Mouse (Mus musculus) cortical plate, adult 2 months (tissue): ENCODE measurements around the gene C1qb. TPM values are rescaled to one million over a fixed set of nuclear protein-coding genes. Genes with fewer than 3 reads are reported as not detected.

Experiments used
- H3K27ac ChIP-seq: fragments of 200-500 bp; 2 replicates; pipeline ENCODE4 v1.5.1; 2012; ENCODE audit warnings: low read length, control low read depth, inconsistent platforms; ENCODE audit not compliant: insufficient read depth
- H3K4me1 ChIP-seq: fragments of 200-500 bp; 2 replicates; pipeline ENCODE4 v1.6.1; 2011; ENCODE audit warnings: low read length; ENCODE audit not compliant: control insufficient read depth, insufficient read depth
- H3K4me3 ChIP-seq: fragments of 200-500 bp; 2 replicates; pipeline ENCODE4 v1.5.1; 2011; ENCODE audit warnings: mild to moderate bottlenecking, low read length, control low read depth; ENCODE audit not compliant: insufficient read depth
- CTCF ChIP-seq: fragments of 200-500 bp; IDR thresholded peaks from 2 replicates; pipeline ENCODE4 v1.5.1; 2011; ENCODE audit warnings: mild to moderate bottlenecking, control low read depth, low read length; ENCODE audit not compliant: insufficient read depth; ENCODE audit errors: extremely low read depth
- POLR2A ChIP-seq: fragments of 200-500 bp; IDR thresholded peaks from 2 replicates; pipeline ENCODE4 v1.6.1; 2011; ENCODE audit warnings: mild to moderate bottlenecking, low read length, control low read depth; ENCODE audit not compliant: insufficient read depth; ENCODE audit errors: extremely low read depth
- polyA plus RNA-seq: library from polyadenylated mRNA; depleted of rRNA; stranded (reverse); fragments of >200 nt; gene quantifications from 2 replicates; pipeline ENCODE4 v1.2.3, GENCODE M21; 2012; rRNA removed

The C1qb gene
- polyA plus RNA-seq, 1 experiment, result 132 TPM

- TF ChIP-seq POLR2A (no peak), CTCF (no peak)
- H3K4me1 ChIP-seq, result no peaks in the 10 kb centered on the region
Measured at GRCm38 (mm10) chr4:136836387-136836931, 49.5 kb downstream of the C1qb start.

DNA sequence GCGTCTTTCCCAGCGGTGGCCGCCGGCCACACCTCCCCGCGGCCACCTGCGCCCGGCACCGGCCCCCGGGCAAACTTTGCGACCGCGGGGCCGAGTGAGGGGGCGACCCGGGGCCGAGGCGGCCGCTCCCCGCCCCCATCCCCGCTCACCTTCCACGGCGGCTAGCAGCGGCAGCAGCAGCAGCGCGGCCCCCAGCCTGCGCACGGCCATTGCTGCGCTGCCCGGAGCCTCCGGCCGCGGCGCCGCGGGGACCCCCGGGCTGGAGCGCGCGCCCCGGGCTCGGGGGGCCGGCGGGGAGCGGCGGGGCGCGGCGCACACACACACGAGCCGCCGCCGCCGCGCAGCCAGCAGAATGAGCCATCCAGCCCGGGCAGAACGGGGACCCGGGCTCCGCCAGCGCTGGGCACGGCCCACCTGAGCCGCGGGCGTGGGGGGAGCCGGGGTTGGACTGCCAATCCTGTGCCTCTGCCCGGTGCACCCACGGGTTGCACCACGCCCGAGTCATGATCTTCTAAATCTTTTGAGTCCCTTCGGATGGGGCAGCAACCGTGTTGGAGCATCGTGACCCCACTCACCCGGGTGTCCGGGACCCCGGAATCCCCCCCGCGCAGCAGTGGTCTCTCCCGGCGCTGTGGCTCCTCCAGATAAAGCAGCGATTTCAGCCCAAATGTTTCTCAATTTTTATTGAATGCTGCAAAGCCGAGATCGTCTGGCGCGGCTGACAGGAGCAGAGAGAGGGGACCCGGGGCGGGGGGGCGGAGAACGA is 50.2 kb downstream of the C1qb start, which contains the start of gene Ephb2:
Gene Ephb2, minus strand, starts transcription at position 368 of the 766 bp plus-strand sequence.
- no peaks in the 10 kb centered on the region for H3K4me1 ChIP-seq
- peak within 1 kb of the TSS; percentile 72 for H3K4me3 ChIP-seq
- peak within 1 kb of the TSS; percentile 99 for H3K27ac ChIP-seq
- TF ChIP-seq CTCF, result no peak
- peak; percentile 75 for TF ChIP-seq POLR2A

More at GRCm38 (mm10) chr4:136836387-136836931, 49.5 kb downstream of the C1qb start:
- peak overlapping the region; percentile 72 for H3K4me3 ChIP-seq
- H3K27ac ChIP-seq, result 0 out of 2 replicates have a peak overlapping the region, but pooled peaks have one; percentile 99

GRCm38 (mm10) chr4:136834815-136835620 is 51.0 kb downstream of the C1qb start:
- Histone ChIP-seq H3K27ac (no peak overlapping the region), H3K4me3 (peak overlapping the region; percentile 72), H3K4me1 (no peaks in the 10 kb centered on the region)
- TF ChIP-seq POLR2A, result no peak
- TF ChIP-seq CTCF, result no peak

GRCm38 (mm10) chr4:136834439-136834814 is 51.6 kb downstream of the C1qb start:
- Histone ChIP-seq H3K27ac (no peak overlapping the region), H3K4me1 (peaks cover 1% of the 10 kb centered on the region; the same call in 1 of the 2 replicates)
- no peak for TF ChIP-seq CTCF
- TF ChIP-seq POLR2A, result no peak

DNA sequence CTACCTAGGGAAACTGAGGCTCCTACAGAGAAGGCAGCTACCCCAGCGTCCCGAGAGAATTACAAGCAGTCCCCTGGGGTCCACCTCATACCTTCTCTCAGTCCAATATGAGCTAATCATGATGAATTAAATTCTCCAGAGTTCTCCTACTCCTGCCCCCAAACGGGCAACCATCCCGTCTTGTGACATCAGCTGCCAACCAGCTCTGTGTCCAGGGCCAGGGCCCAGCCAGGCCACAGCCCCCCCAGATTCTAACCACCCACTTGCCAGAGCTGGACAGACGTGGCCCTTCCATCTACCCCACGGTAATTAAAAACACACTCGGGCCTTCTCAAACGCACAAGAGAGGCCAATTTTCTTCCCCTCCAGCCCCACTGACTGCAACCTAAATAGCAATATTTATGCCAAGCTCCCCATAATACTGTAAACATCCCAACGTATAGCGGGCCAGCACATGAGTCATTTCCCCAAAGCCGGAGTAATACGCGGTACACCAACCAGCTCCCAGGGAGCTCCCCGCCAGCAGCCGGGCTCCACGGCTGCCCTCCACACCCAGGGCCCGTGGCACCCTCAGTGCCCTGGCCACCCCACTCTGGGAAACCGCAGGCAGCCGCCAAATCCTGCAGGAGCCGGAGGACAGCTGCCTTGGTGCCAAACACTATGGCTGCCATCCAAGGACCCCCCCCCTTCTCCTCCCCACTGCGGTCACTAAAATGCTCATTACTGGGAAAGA is 52.2 kb downstream of the C1qb start:
- Histone ChIP-seq H3K4me3 (peak overlapping the region; percentile 72), H3K4me1 (peaks cover 3% of the 10 kb centered on the region; the same call in 1 of the 2 replicates), H3K27ac (no peak overlapping the region)
- TF ChIP-seq POLR2A, result no peak
- no peak for TF ChIP-seq CTCF

More at GRCm38 (mm10) chr4:136834439-136834814, 51.6 kb downstream of the C1qb start:
- peak overlapping the region; percentile 72; the same call in 1 of the 2 replicates for H3K4me3 ChIP-seq

DNA sequence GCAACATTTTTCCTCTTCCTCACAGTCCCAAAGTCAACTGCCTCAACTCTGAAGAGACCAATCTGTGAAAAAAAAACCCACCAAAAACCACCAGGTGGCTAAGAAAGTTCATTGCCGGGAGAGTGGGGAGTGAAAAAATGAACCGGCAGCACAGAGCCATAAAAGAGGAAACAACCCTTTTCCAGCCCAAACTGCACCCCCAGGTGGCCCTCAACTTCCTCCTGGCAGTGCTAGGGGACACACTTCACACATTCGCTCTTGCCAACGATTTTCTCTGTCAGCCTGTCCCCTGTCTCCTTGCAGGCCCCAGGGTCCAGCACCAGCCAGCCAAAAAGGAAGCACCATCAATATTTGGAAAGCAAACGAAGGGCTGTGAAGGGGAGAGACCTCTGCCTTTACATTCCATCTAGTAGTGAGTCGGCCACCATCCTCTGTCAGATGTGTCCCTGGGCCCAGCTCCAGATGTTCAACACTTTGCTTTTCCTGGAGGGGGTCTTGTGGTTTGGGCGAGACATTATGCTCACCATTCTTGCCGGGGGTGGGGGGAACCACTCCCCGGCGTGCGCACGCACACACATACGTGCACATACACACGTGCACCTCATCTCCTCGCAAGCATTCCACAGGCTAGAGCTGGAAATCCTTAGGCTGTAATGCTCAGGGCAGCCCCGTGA is 53.3 kb downstream of the C1qb start:
- Histone ChIP-seq H3K4me1 (peaks cover 3% of the 10 kb centered on the region; the same call in 1 of the 2 replicates), H3K27ac (no peak overlapping the region), H3K4me3 (no peak overlapping the region)
- TF ChIP-seq POLR2A (no peak), CTCF (no peak)

GRCm38 (mm10) chr4:136830272-136830823 is 55.6 kb downstream of the C1qb start:
- H3K27ac ChIP-seq, result no peak overlapping the region
- TF ChIP-seq POLR2A (no peak), CTCF (no peak)
- peaks cover 3% of the 10 kb centered on the region; the same call in 1 of the 2 replicates for H3K4me1 ChIP-seq
- no peak overlapping the region for H3K4me3 ChIP-seq

Other genes starting within 250 kb of the C1qb start
- gene Ephb2, start 50.2 kb downstream of the C1qb start, polyA plus RNA-seq, result 17.1 TPM in 2 replicates
- gene C1qc, start 6.9 kb upstream of the C1qb start, polyA plus RNA-seq, result 86.9 and 92.7 TPM in 2 replicates
- 91.1 and 96.5 TPM in 2 replicates for gene C1qa, start 12.6 kb upstream of the C1qb start, polyA plus RNA-seq
- gene Epha8, start 70.6 kb upstream of the C1qb start, polyA plus RNA-seq, result 11.0 and 12.3 TPM in 2 replicates
- 6.2 and 7.3 TPM in 2 replicates for gene Zbtb40, start 162.6 kb upstream of the C1qb start, polyA plus RNA-seq